Mouse (Mus musculus) layer of hippocampus, postnatal 36 days (tissue): ENCODE measurements around the gene Hap1. TPM values are rescaled to one million over a fixed set of nuclear protein-coding genes. Genes with fewer than 3 reads are reported as not detected.
"Not testable (repeated sequence)": the region's sequence is repeated elsewhere in the genome, so short reads cannot be mapped to it uniquely, and the experiment has no call there.

Experiments
- DNase-seq, 2 experiments: peaks; one replicate each; pipeline ENCODE4 v3.0.0; 2022
- total RNA-seq, 2 experiments: library from RNA; stranded (reverse); gene quantifications; 2 replicates each; pipeline ENCODE4 v1.2.3; 2021

Gene Hap1
- total RNA-seq, 2 experiments from 2014 or later, result 148 to 154 TPM

- no peak for DNase-seq
Measured at GRCm38 (mm10) chr11:100389931-100390445, 34.1 kb upstream of the Hap1 start.

DNA sequence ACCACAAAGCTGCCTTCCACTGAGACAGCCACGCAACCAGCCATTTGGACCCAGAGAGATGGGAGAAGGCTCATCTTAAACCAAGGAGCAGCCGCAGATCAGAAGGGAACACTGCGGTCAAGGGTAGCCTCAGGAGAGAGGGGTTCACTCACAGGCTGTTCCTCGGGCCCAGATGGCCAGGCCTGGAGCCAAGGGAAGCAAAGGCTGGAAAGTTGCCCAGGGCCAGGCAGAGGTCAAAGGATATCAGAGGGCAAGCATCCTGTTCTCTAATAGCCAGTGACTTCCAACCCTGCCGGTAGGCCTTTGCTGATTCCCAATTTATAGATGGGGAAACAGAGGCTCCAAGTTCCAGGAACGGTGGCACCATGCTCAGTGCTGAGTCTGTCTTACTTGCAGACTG, 32.7 kb upstream of the Hap1 start:
- DNase-seq, result no peak

- DNase-seq, result no peak
Measured at GRCm38 (mm10) chr11:100387589-100388375, 31.9 kb upstream of the Hap1 start.

GRCm38 (mm10) chr11:100387111-100387510, 31.2 kb upstream of the Hap1 start:
- DNase-seq, result no peak

DNA sequence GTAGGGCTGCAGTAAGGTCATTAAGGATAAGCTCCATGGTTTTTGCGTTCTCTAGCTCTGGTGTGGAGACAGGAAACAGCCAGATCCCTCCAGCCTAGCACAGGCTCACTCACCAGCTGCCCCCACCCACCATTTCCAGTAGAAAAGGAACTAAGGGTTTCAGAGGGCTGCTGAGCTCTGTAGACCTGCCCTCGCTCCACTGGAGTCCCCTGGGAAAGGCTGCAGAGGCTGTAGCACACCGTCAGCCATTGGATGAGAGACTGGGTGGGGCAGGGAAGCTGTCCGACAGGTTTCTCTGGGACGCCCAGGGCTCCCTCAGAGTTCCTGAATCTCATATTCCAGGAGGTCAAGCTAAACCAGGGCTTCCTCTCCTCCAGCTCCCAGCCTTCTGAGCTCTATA, 30.7 kb upstream of the Hap1 start:
- no peak for DNase-seq

- DNase-seq, result no peak
Measured at GRCm38 (mm10) chr11:100385016-100385415, 29.1 kb upstream of the Hap1 start.

DNA sequence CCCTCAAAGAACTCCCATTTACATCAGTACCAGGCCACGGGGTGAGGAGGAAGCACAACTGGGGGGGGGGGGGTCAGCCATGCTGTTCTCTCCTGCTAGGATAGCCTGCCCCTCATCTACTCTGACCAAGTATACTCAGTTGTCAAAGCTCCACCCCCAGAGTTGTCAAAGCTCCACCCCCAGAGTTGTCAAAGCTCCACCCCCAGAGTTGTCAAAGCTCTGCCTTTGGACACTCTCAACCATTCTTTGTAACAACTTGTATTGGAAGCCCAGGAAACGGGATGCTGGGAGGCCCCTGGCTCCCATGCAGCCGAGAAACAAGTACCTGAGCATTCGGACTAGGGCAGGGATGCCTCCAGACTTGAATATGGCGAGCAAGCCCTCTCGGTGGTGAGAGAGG, 26.8 kb upstream of the Hap1 start:
- DNase-seq, result no peak

- no peak for DNase-seq
Measured at GRCm38 (mm10) chr11:100379311-100379710, 23.4 kb upstream of the Hap1 start.

GRCm38 (mm10) chr11:100378446-100378845, 22.5 kb upstream of the Hap1 start:
- no peak for DNase-seq

GRCm38 (mm10) chr11:100377989-100378388, 22.1 kb upstream of the Hap1 start:
- DNase-seq, result no peak

- DNase-seq, result no peak
Measured at GRCm38 (mm10) chr11:100376746-100377389, 20.9 kb upstream of the Hap1 start.

DNA sequence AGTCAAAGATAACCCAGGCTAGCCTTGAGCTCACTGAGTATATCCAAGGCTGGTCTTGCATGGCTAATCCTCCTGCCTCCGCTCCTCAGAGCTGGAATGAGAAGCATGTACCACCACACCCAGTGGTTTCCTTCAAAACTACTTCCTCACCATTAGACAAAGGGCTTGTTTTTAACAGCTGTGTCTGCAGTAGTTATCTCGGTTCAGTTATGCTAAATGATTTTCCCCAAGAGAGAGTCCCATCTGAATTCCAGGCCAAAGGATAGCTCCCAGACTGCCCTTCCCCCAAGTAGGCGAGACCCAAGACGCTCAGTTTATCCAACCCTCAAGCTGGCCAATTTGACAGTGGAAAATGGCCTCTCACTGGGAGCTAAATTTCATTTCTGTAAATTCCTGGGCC, 20.1 kb upstream of the Hap1 start:
- no peak for DNase-seq

- DNase-seq, result no peak
Measured at GRCm38 (mm10) chr11:100375127-100375526, 19.2 kb upstream of the Hap1 start.

GRCm38 (mm10) chr11:100371981-100372558, 16.1 kb upstream of the Hap1 start:
- DNase-seq, result no peak

GRCm38 (mm10) chr11:100369822-100370221, 13.9 kb upstream of the Hap1 start:
- no peak for DNase-seq

- no peak for DNase-seq
Measured at GRCm38 (mm10) chr11:100369145-100369544, 13.2 kb upstream of the Hap1 start.

DNA sequence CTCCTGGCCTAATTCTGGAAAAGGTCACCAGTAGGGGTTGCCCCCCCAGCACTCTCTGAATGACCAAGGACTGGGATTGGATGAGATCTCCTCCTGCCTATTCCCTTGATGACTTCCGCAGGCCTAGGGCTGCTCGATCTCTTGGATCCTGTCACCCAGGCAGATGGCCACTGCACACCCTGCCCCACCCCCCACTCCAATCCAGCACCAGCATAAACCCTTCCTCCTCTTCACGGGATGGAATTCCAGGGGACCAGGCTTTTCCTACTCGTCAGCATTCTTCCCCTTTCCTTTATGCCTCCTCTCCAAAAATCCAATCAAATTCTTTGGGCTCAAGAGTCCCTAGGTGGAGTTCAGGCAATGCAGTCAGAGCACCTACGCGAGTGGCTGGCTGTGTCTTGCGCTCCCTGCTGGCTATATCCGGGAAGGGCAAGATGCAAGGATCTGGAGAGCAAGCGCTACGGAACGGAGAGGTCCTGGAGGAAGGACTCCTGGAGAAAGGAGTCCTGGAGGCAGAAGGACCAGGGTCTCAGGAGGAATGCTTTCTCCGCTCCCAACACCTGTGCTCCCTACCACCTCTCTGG, 7.1 kb upstream of the Hap1 start:
- peak in 1 of 2 experiments; percentile 56 for DNase-seq

DNA sequence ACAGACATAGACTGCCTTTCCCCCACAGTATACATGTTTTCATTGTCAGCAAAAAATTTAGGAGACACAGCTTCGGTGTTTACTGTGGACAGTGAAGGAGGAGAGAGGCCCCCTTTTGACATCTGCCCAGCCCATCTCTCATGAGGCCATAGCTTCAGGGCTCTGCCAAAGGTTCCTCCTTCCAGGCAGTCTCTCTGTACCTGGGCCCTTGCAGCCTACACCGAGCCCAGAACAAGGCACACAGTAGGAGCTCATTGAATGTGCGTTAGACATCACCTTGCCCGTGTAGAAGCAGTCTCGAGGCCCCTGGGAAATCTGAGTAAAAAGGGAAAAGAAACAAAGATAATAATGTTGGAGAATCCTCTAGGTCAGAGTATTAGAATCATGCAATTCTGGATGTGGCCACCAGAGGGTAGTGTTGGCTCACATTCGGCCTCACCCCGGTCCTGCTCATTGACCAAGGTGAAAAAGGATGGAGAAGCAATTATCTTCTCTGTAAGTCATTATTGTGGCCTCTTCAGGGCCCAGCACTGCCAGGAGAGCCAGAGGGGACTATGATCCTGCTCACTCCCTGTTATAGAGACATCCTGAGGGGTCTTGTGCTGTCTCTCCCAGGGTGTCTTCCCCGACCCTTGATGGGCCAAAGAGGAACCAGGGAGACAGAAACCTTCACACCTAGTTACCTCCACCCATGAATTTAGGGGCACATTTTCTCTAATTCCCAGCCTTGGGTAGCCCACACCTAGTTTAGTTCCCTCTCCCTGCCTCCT, 6.5 kb upstream of the Hap1 start:
- DNase-seq, result peak; percentile 60 to 67

- not testable (repeated sequence) for DNase-seq
Measured at GRCm38 (mm10) chr11:100361059-100361458, 5.1 kb upstream of the Hap1 start.

GRCm38 (mm10) chr11:100360175-100360574, 4.2 kb upstream of the Hap1 start:
- DNase-seq, result no peak

GRCm38 (mm10) chr11:100357408-100357807, 1.5 kb upstream of the Hap1 start:
- no peak for DNase-seq

- no peak for DNase-seq
Measured at GRCm38 (mm10) chr11:100356819-100357211, 887 bp upstream of the Hap1 start.
